Mouse (Mus musculus): ENCODE data around the gene Plch1. TPM values are rescaled to one million over a fixed set of nuclear protein-coding genes. Genes with fewer than 3 reads are reported as not detected.

Plch1 gene
- polyA plus RNA-seq, 1 experiment, result 0.83 TPM

DNA sequence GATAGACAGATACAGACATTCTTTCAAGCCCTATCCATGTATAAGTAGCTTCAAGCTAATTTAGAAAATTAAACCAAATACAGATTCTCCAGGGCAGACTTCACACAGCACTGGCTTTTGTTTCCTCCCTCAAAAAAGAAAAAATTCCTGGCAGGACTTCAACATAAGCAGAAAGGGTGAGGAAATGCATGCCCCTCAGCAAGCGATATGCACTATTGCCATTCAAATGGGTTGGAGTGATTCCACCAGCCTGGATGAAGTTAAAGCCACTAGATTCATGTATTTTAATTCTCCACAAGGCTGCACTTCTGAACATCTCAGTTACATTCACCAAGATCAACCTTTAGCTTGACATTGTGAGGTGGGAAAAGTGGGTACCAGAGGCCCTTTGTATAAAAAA lies 138.5 kb downstream of the Plch1 start:
- Histone ChIP-seq H3K4me3 (replicated peaks; ENCODE audit: extremely low read depth, low read depth, low read length) (no peak overlapping the region), H3K4me1 (ENCODE audit: control insufficient read depth, insufficient read depth, low read length) (no peaks in the 10 kb centered on the region)
- TF ChIP-seq CTCF (IDR thresholded peaks at IDR 0.05; ENCODE audit: insufficient read depth, low read length) (no peak), POLR2A (IDR thresholded peaks at IDR 0.05; ENCODE audit: borderline replicate concordance, extremely low read depth, low read depth, low read length) (no peak)
- no peak for DNase-seq
- WGBS, result 68% methylated on average over 1 of the region's 1 CpGs

DNA sequence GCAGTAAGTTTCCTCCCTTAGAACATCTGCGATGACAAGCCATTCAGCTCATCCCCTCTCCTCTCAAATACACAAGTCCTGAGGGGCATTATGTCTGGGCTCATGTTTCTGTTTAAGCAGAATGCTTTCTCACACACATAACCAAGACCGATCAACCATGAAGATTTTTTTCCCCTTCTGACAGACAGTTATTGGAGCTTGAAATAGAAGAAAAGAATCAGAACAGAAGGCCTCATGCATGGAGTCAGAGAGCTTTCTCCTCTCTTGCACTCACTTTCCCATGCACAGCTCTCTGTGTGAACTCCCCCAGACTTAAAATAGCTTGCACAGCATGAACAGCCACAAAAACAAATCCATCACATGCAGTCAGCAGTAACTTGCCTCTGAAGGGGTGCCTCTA lies 159.2 kb downstream of the Plch1 start:
- WGBS, result 78% methylated on average over 2 of the region's 2 CpGs
- TF ChIP-seq POLR2A (IDR thresholded peaks at IDR 0.05; ENCODE audit: borderline replicate concordance, extremely low read depth, low read depth, low read length), result no peak
- no peak for TF ChIP-seq CTCF (IDR thresholded peaks at IDR 0.05; ENCODE audit: insufficient read depth, low read length)
- H3K4me1 ChIP-seq (ENCODE audit: control insufficient read depth, insufficient read depth, low read length), result no peaks in the 10 kb centered on the region
- H3K4me3 ChIP-seq (replicated peaks; ENCODE audit: extremely low read depth, low read depth, low read length), result no peak overlapping the region
- no peak for DNase-seq

DNA sequence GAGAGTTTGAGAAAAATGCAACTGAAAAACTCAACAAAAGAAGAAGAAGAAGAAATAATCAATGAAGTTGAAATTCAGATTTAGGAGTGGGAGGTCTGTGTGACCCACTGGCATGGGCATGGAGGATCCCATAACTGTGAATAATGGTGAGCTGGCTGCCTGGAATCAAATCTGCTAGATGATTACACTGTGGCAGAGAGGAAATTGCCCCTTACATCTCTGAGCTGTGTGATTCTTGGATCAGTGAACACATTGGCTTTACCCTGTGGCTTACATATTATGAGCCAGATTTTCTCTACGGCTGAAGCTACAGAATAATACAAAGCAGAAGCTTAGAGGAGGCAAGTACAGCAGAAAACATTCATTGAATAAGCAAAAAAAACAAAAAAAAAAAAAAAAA lies 170.9 kb downstream of the Plch1 start:
- TF ChIP-seq POLR2A (IDR thresholded peaks at IDR 0.05; ENCODE audit: borderline replicate concordance, extremely low read depth, low read depth, low read length) (no peak), CTCF (IDR thresholded peaks at IDR 0.05; ENCODE audit: insufficient read depth, low read length) (no peak)
- 77% methylated on average over 1 of the region's 1 CpGs for WGBS
- Histone ChIP-seq H3K4me3 (replicated peaks; ENCODE audit: extremely low read depth, low read depth, low read length) (no peak overlapping the region), H3K4me1 (ENCODE audit: control insufficient read depth, insufficient read depth, low read length) (no peaks in the 10 kb centered on the region)
- no peak for DNase-seq

DNA sequence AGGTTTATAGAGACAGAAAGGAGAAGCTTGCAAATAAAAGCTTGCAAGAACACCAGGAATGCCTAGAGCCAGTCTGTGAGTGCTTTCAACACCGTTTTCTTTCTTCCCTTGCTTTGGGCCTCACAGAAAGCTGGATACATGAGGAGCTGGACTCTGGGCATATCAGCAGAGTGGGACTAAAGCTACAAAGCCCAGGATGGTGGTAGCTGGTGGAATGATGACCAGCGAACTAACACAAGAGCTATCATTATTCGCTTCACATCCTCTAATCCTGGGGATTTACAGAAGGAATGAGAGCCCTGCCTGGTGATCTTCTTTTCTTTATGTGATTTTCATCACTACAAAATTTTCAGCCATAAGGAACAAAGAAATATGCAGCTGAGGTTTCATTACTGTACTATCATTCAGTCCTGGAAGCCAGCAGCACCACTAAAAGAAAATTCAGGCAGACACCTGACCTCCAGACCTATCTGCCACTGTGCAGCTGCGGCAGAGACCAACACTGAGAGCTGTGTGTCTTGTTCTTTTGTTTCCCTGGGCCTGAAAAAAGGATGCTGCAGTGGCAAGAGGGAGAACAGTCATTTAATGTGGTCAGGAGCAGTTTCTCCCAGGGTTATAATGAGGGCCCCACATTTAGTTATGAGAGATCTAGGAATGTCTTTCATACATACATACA lies 172.5 kb downstream of the Plch1 start:
- Histone ChIP-seq H3K4me3 (replicated peaks; ENCODE audit: extremely low read depth, low read depth, low read length) (no peak overlapping the region), H3K4me1 (ENCODE audit: control insufficient read depth, insufficient read depth, low read length) (no peaks in the 10 kb centered on the region)
- 65% methylated on average over 4 of the region's 4 CpGs for WGBS
- TF ChIP-seq CTCF (IDR thresholded peaks at IDR 0.05; ENCODE audit: insufficient read depth, low read length) (no peak), POLR2A (IDR thresholded peaks at IDR 0.05; ENCODE audit: borderline replicate concordance, extremely low read depth, low read depth, low read length) (no peak)
- DNase-seq, result no peak

DNA sequence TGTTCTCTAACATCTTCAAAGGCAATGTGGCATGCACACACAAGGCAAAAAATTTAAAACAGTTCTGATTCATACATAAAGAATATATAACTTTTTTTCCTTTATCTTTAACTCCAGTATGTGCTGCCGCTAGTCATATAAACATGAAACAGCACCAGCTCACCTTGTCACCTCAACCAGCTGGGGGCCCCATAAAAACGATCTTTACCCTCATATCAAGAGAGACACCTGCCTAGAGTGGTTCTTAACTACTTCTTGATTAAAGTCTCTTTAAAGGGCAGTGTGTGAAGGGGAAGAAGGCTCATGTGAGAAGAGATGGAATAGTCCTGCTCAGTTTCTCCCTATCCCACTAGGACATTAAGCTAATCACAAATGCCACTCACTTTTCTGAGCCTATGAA lies 205.6 kb downstream of the Plch1 start:
- no peak for DNase-seq
- no peak overlapping the region for H3K4me3 ChIP-seq (replicated peaks; ENCODE audit: extremely low read depth, low read depth, low read length)
- WGBS, result 45% methylated on average over 2 of the region's 2 CpGs
- TF ChIP-seq CTCF (IDR thresholded peaks at IDR 0.05; ENCODE audit: insufficient read depth, low read length), result no peak
- TF ChIP-seq POLR2A (IDR thresholded peaks at IDR 0.05; ENCODE audit: borderline replicate concordance, extremely low read depth, low read depth, low read length), result no peak
- no peaks in the 10 kb centered on the region for H3K4me1 ChIP-seq (ENCODE audit: control insufficient read depth, insufficient read depth, low read length)

DNA sequence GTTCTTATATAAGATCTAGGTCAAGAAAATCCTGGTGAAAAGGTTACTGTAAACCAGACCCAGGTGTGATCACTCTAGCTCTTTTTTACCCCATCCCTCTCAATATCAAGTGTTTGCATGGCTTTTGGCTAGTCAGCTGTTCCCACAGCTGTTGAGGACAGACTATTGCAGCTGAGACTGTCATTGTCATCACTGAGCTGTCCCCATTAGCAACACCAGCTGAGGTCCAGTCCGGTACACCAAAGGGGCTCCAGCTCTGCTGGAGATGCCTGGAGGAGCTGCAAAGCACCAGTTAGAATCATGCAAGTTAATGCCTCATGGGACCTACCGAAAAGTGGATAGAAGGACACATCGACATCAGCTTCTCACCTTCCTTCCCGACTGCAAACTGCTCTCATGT lies 206.5 kb downstream of the Plch1 start:
- 82% methylated on average over 4 of the region's 4 CpGs for whole genome bisulfite sequencing
- DNase-seq, result no peak
- Histone ChIP-seq H3K4me3 (replicated peaks; ENCODE audit: extremely low read depth, low read depth, low read length) (no peak overlapping the region), H3K4me1 (ENCODE audit: control insufficient read depth, insufficient read depth, low read length) (no peaks in the 10 kb centered on the region)
- TF ChIP-seq CTCF (IDR thresholded peaks at IDR 0.05; ENCODE audit: insufficient read depth, low read length) (no peak), POLR2A (IDR thresholded peaks at IDR 0.05; ENCODE audit: borderline replicate concordance, extremely low read depth, low read depth, low read length) (no peak)

DNA sequence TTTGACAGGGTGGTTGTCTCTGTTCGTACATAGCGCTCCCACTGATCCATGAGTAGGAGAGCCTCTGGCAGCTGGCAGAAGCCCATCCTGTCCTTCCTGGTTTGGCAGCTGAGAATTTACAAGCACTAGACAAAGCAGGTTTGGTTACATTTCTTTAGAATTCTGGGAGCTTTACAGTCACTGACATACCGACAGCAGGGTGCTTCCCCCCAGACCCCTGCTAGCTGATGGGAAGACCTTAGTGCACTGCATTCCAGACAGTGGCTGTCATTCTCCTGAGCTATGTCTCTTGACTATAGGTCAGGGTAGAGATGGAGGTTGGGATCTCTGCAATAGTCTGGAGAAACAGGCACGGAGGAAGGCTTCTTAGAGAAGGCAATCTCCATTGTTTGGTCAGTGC lies 230.5 kb downstream of the Plch1 start:
- 60% methylated on average over 4 of the region's 4 CpGs for WGBS
- no peak overlapping the region for H3K4me3 ChIP-seq (replicated peaks; ENCODE audit: extremely low read depth, low read depth, low read length)
- DNase-seq, result no peak
- TF ChIP-seq POLR2A (IDR thresholded peaks at IDR 0.05; ENCODE audit: borderline replicate concordance, extremely low read depth, low read depth, low read length), result no peak
- TF ChIP-seq CTCF (IDR thresholded peaks at IDR 0.05; ENCODE audit: insufficient read depth, low read length), result no peak
- no peaks in the 10 kb centered on the region for H3K4me1 ChIP-seq (ENCODE audit: control insufficient read depth, insufficient read depth, low read length)

DNA sequence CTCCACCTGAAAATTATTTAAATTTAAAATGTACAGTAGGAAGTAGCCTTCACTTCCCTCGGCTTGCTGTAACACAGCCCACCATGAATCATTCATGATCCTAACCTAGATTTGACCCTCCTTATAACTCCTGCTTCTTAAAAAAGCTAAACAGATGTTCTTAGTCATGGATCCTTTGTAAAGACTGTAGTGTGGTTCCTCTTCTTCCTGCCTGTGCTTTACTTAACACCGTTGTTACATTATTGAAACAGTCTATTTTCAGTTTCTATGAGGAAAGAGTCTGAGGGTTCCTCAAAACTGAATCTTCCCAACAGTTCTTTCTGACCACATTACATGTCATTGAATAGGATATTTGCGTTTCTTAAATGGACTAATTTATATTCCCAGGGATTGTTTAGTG lies 234.0 kb downstream of the Plch1 start:
- 60% methylated on average over 3 of the region's 3 CpGs for WGBS
- DNase-seq, result no peak
- TF ChIP-seq POLR2A (IDR thresholded peaks at IDR 0.05; ENCODE audit: borderline replicate concordance, extremely low read depth, low read depth, low read length) (no peak), CTCF (IDR thresholded peaks at IDR 0.05; ENCODE audit: insufficient read depth, low read length) (no peak)

DNA sequence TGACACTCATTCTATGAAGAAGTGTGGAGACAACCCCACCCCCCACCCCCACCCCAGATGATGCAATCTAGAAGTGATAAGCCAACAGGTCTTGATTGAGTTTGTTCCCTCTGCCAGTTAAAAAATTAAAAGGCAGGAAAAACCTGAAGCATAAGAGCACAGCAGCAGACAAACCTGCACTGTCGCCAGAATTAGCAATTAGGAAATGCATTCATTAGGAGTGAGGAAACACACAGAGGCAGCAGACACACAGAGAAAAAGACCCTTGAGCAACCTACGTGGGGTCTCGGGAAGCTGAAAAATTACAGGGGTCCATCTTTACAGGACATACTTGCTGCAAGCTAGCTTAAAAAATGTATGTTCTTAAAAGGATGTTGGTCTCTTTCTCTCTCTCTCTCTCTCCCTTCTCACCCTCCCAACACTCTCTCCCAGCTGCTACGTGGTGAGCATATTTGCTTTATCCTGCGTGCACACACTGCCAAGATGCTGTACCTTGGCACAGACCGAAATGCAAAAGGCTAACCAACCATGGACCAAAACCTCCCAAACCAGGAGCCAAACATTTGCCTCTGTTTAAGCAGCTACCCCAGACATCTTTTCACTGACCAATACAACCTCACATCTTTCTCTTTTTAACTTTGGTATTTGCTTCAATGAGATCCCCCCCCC lies 234.6 kb downstream of the Plch1 start:
- WGBS, result 66% methylated on average over 6 of the region's 6 CpGs
- no peak overlapping the region for H3K4me3 ChIP-seq (replicated peaks; ENCODE audit: extremely low read depth, low read depth, low read length)
- DNase-seq, result no peak
- TF ChIP-seq POLR2A (IDR thresholded peaks at IDR 0.05; ENCODE audit: borderline replicate concordance, extremely low read depth, low read depth, low read length), result no peak
- TF ChIP-seq CTCF (IDR thresholded peaks at IDR 0.05; ENCODE audit: insufficient read depth, low read length), result no peak
- no peaks in the 10 kb centered on the region for H3K4me1 ChIP-seq (ENCODE audit: control insufficient read depth, insufficient read depth, low read length)

More for the DNA sequence above, 234.0 kb downstream of the Plch1 start:
- Histone ChIP-seq H3K4me3 (replicated peaks; ENCODE audit: extremely low read depth, low read depth, low read length) (no peak overlapping the region), H3K4me1 (ENCODE audit: control insufficient read depth, insufficient read depth, low read length) (no peaks in the 10 kb centered on the region)

Other genes starting within 250 kb of the Plch1 start
- 2.5 and 3.4 TPM in 2 replicates for gene E130311K13Rik, start 30.0 kb upstream of the Plch1 start, polyA plus RNA-seq (2012; rRNA removed)
- gene Slc33a1, start 65.3 kb upstream of the Plch1 start, polyA plus RNA-seq (2012; rRNA removed), result 13.8 and 14.0 TPM in 2 replicates
- 1.9 and 2.9 TPM in 2 replicates for gene Gmps, start 76.6 kb upstream of the Plch1 start, polyA plus RNA-seq (2012; rRNA removed)
- gene Vmn2r1, start 182.1 kb upstream of the Plch1 start, polyA plus RNA-seq (2012; rRNA removed), result 0.01 and 0.02 TPM in 2 replicates
- gene Vmn2r2, start 242.5 kb upstream of the Plch1 start, polyA plus RNA-seq (2012; rRNA removed), result not detected in 2 replicates

Data from lung, adult 2 months (tissue).